Mouse (Mus musculus) heart, postnatal 10 days (tissue): ENCODE results near the gene Pank3. TPM values are rescaled to one million over a fixed set of nuclear protein-coding genes. Genes with fewer than 3 reads are reported as not detected.
"Not testable (repeated sequence)": the region's sequence is repeated elsewhere in the genome, so short reads cannot be mapped to it uniquely, and the experiment has no call there.

Experiments
- DNase-seq, 2 experiments: peaks; one replicate each; pipeline ENCODE4 v3.0.0; 2021
- intact Hi-C: fragments of 180-260 bp; cut with DNase I; formaldehyde crosslinking; loops from one replicate; pipeline ENCODE4 v1.15.1; 2025
- total RNA-seq, 2 experiments: library from RNA; stranded (reverse); gene quantifications; 2 replicates each; pipeline ENCODE4 v1.2.3; 2021

The Pank3 gene
- total RNA-seq, 2 experiments from 2014 or later, result 29.3 to 31.3 TPM

GRCm38 (mm10) chr11:35775606-35776005, 6.3 kb downstream of the Pank3 start:
- DNase-seq, result no peak
- intact Hi-C loops, result loop anchor here (5.0 kb wide), 1 partner anchor 933 kb away; no protein-coding TSS in a partner anchor

DNA sequence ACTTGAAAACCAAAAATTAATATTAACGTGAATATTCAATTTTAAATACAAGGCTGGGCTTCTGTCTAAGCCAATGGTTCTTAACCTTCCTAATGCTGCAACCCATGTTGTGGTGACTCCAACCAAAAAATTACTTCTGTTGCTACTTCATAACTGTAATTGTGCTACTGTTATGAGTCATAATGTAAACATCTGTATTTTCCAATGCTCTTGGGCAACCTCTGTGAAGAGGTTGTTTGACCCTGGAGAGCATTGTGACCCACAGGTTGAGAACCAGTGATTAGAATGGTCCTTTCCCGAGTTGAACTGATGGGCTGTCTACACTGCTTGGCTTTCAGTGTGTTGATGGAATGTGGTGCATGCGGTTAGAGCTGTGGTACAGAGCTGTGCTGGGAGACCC, 7.2 kb downstream of the Pank3 start:
- DNase-seq, result no peak
- intact Hi-C loops, result loop anchor here (5.0 kb wide), 1 partner anchor 934 kb away; no protein-coding TSS in a partner anchor

- intact Hi-C loops, result no loop called here
- DNase-seq, result no peak
These were observed 11.1 kb downstream of the Pank3 start for GRCm38 (mm10) chr11:35780336-35780735.

DNA sequence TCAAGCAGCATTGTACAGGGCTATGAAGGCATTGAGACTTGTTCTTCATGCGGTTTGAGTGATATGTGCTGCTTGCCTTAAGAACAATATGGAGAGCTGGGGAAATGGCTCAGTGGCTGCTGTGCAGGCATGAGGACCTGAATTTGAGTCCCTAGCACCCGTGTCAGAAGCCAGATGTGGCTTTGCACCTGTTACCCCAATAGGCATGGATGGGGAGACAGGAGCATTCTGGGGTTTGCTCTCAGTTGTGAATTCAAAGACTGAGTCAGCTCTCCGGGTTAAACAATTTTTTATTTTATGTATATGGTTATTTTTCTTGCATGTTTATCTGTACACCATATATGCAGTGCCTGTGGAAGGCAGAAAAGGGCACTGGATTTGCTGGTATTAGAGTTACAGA, 13.2 kb downstream of the Pank3 start:
- DNase-seq, result no peak
- intact Hi-C loops, result no loop called here

DNA sequence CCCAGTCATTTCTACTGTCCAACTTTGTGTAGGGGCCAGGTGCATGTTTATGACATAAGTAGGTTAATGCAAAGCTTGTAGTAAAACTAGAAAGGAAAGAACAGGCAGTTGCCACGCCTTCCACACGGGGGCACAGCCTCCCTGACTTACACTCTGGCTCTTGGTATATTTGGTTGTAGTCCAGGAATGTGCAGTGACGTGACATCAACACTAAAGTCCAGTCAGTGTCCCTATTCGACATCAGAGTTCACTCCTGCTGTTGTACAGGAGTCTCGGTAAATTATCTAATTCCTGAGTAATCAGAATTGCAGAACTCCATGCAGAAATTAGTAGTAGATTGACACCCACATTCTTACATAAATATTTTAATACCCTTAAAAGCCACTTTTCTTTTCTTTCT, 13.8 kb downstream of the Pank3 start:
- intact Hi-C loops, result no loop called here

GRCm38 (mm10) chr11:35784002-35784401, 14.7 kb downstream of the Pank3 start:
- DNase-seq, result no peak

More for the DNA sequence above, 13.8 kb downstream of the Pank3 start:
- peak; percentile 14 to 18 for DNase-seq

DNA sequence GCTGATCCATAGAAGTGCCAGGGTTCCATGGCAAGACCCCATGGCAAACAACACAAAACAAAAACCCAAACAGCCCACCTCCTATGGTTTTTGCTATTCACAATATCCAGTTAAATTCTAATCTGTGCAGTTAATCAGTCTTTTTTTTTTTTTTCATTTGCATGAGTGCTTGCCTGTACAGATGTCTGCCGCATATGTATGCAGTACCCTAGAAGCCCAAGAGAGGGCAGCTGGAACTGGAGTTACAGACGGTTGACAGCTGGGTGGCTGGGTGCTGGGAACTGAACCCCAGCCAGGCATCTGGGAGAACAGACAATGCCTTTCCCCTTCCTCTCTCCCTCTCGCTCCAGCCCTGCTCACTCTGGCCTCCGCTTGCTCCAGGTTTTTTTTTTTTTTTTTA, 15.3 kb downstream of the Pank3 start:
- intact Hi-C loops, result no loop called here
- DNase-seq, result no peak

More at GRCm38 (mm10) chr11:35784002-35784401, 14.7 kb downstream of the Pank3 start:
- intact Hi-C loops, result no loop called here

DNA sequence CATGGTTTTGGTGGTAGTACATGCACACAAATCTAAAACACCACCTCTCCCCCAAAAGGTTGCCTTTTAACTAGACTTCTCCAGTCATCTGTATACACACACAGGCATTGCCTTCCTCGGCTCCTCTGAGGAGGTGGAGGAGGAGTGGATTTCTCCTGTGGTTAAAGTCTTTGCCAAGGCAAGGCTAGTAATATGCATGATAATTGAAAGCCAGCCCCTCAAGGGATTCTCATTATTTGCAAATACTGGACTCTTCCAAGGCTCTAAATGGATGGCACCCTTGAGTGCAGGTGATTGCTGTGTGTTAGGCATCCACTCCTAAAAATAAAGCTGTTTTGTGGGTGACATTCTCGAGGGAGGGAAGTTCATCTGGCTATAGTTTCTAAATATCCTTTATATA, 19.2 kb downstream of the Pank3 start:
- intact Hi-C loops, result no loop called here
- no peak for DNase-seq

GRCm38 (mm10) chr11:35792800-35793199, 23.5 kb downstream of the Pank3 start:
- intact Hi-C loops, DNase-seq: not testable (repeated sequence)

- no peak for DNase-seq
- intact Hi-C loops, result no loop called here
These were observed 28.6 kb downstream of the Pank3 start for GRCm38 (mm10) chr11:35797751-35798494.

GRCm38 (mm10) chr11:35798495-35798820, 29.2 kb downstream of the Pank3 start:
- no peak for DNase-seq
- intact Hi-C loops, result no loop called here

GRCm38 (mm10) chr11:35798874-35799273, 29.6 kb downstream of the Pank3 start, which contains the start of gene Fbll1:
Gene Fbll1 (minus strand): TSS chr11:35798884.
- intact Hi-C loops, result no loop called here
- peak; percentile 61 to 80 for DNase-seq

GRCm38 (mm10) chr11:35801332-35801731, 32.0 kb downstream of the Pank3 start:
- intact Hi-C loops, result no loop called here
- DNase-seq, result no peak

- no peak for DNase-seq
- intact Hi-C loops, result no loop called here
These were observed 42.2 kb downstream of the Pank3 start for GRCm38 (mm10) chr11:35811458-35811857.

- no peak for DNase-seq
- intact Hi-C loops, result no loop called here
These were observed 47.0 kb downstream of the Pank3 start for GRCm38 (mm10) chr11:35816316-35816715.

DNA sequence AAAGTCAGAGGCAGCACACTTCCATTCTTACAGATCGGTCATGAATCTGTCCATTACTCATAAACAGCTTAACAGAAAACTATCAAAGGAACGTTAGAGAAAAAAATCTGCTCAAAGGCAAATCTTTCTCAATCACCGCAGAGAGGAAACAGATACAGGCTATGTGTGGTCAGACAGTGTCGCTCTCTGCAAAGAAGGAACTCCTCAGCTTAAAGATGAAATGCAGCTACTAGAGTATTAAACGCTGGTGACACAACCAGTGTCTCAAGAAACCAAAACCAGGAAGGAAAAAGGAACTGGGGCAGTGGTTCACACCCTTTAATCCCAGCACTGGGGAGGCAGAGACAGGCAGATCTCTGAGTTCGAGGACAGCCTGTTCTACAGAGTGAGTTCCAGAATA, 58.4 kb downstream of the Pank3 start:
- intact Hi-C loops, result no loop called here
- no peak for DNase-seq

GRCm38 (mm10) chr11:35832139-35832538, 62.9 kb downstream of the Pank3 start:
- no peak for DNase-seq
- intact Hi-C loops, result loop anchor here (1.0 to 10.0 kb wide), 3 partner anchors 60 to 997 kb away; partner anchors contain the start of gene Spdl1

- DNase-seq, result no peak
- intact Hi-C loops, result loop anchor here (5.0 to 10.0 kb wide), 2 partner anchors 61 to 998 kb away; partner anchors contain the start of gene Spdl1
These were observed 64.0 kb downstream of the Pank3 start for GRCm38 (mm10) chr11:35833270-35833669.

GRCm38 (mm10) chr11:35834022-35834760, 64.9 kb downstream of the Pank3 start, which contains the start of gene Rars:
Gene Rars (minus strand): TSS chr11:35834506.
- DNase-seq, result peak; percentile 94 to 98
- intact Hi-C loops, result loop anchor here (5.0 to 10.0 kb wide), 2 partner anchors 62 to 999 kb away; partner anchors contain the start of gene Spdl1

DNA sequence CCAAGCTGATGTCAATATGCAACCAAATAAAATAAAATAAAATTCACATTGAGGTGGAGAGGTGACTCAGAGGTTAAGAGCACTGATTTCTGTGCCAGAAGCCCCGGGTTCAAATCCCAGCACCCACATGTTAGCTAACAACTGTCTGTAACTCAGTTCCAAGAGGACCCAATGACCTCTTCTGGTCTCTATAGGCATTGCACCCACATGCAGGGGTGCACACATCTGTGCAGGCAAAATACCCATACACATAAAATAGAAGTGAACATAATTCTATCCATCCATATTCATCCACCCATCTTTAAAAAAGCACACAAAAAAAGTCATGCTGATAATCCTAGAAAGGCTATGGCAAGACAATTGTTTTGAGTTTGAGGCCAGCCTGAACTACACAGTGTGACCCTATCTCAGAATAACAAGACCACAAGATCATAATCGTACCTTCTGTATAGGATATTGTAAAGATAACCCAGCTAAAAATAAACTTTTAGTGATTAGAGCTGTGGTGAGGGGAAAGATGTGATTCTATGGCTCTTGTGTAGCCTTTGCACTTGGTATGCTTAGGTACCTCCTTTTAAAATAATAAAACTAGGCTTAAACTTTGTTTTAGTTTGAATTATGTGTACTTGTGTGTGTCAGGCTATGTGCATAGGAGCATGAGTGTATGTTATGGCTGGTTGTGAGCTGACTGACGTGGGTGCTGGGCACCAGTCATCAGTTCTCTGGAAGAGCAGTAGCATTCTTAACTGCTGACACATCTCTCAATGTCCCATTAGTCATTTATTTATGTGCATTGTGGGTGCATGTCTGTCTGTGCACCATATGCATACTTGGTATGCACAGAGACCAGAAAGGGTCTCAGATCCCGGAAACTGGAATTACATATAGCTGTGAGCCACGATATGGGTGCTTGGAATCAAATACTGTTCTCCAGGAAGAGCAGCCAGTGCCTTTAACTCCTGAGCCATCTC, 68.2 kb downstream of the Pank3 start:
- no peak for DNase-seq
- intact Hi-C loops, result loop anchor here (10.0 kb wide), 1 partner anchor 1003 kb away; the partner anchor contains the start of gene Spdl1
